Mouse (Mus musculus) myocyte (in vitro differentiated cells): ENCODE results near the gene Lgals3.

Source experiments
- CEBPB ChIP-seq: IDR thresholded peaks from 2 replicates; pipeline ENCODE4 v1.6.1; 2011; ENCODE audit warnings: mild to moderate bottlenecking, moderate library complexity; ENCODE audit not compliant: poor library complexity, insufficient read depth, severe bottlenecking
- E2F4 ChIP-seq: IDR thresholded peaks from one replicate; pipeline ENCODE4 v1.6.1; 2011; ENCODE audit warnings: mild to moderate bottlenecking, control low read depth, moderate library complexity; ENCODE audit not compliant: insufficient read depth
- MAX ChIP-seq: IDR thresholded peaks from one replicate; pipeline ENCODE4 v1.6.1; 2011; ENCODE audit warnings: low read depth, mild to moderate bottlenecking, control low read depth
- MYOG ChIP-seq, 3 experiments: IDR thresholded peaks; one replicate each; pipeline ENCODE4 v1.6.1; 2011; ENCODE audit warnings: control low read depth in 2 of 3, low read depth in 2 of 3, mild to moderate bottlenecking in 2 of 3; ENCODE audit not compliant: insufficient read length in 2 of 3, control insufficient read depth in 1 of 3, insufficient read depth in 1 of 3
- POLR2A ChIP-seq: IDR thresholded peaks from one replicate; pipeline ENCODE4 v1.6.1; 2011; ENCODE audit warnings: low read depth, mild to moderate bottlenecking, control low read depth, moderate library complexity; ENCODE audit not compliant: insufficient read length
- POLR2AphosphoS2 ChIP-seq: IDR thresholded peaks from one replicate; pipeline ENCODE4 v1.6.1; 2011; ENCODE audit warnings: low read depth, control low read depth; ENCODE audit not compliant: insufficient read length
- REST ChIP-seq: IDR thresholded peaks from one replicate; pipeline ENCODE4 v1.6.1; 2011; ENCODE audit warnings: mild to moderate bottlenecking, control low read depth, moderate library complexity; ENCODE audit not compliant: insufficient read depth, insufficient read length
- SRF ChIP-seq: IDR thresholded peaks from one replicate; pipeline ENCODE4 v1.6.1; 2011; ENCODE audit warnings: low read depth; ENCODE audit not compliant: control insufficient read depth, insufficient read length
- TCF12 ChIP-seq: IDR thresholded peaks from one replicate; pipeline ENCODE4 v1.6.1; 2011; ENCODE audit warnings: mild to moderate bottlenecking, control low read depth; ENCODE audit not compliant: poor library complexity, insufficient read depth, severe bottlenecking
- USF1 ChIP-seq: IDR thresholded peaks from one replicate; pipeline ENCODE4 v1.6.1; 2011; ENCODE audit warnings: low read depth, mild to moderate bottlenecking, control low read depth, moderate library complexity

GRCm38 (mm10) chr14:47396165-47396652, 28.7 kb downstream of the Lgals3 start:
- TF ChIP-seq E2F4 (no peak), POLR2AphosphoS2 (no peak), POLR2A (no peak), MAX (no peak), USF1 (no peak), TCF12 (no peak), SRF (no peak), REST (no peak), CEBPB (no peak), MYOG (IDR thresholded peaks at IDR 0.05; ENCODE audit: control insufficient read depth in 1 of 3, insufficient read depth in 1 of 3, insufficient read length in 2 of 3, low read depth in 2 of 3) (no peak)
